Mouse (Mus musculus): ENCODE measurements around the gene Ddx55. TPM values are rescaled to one million over a fixed set of nuclear protein-coding genes. Genes with fewer than 3 reads are reported as not detected.

Gene Ddx55
- polyA plus RNA-seq (2015; fragmentation: Nextera tagmentation; extraction: Ambion mirVana) = 12.3 and 12.5 TPM in 2 replicates

DNA sequence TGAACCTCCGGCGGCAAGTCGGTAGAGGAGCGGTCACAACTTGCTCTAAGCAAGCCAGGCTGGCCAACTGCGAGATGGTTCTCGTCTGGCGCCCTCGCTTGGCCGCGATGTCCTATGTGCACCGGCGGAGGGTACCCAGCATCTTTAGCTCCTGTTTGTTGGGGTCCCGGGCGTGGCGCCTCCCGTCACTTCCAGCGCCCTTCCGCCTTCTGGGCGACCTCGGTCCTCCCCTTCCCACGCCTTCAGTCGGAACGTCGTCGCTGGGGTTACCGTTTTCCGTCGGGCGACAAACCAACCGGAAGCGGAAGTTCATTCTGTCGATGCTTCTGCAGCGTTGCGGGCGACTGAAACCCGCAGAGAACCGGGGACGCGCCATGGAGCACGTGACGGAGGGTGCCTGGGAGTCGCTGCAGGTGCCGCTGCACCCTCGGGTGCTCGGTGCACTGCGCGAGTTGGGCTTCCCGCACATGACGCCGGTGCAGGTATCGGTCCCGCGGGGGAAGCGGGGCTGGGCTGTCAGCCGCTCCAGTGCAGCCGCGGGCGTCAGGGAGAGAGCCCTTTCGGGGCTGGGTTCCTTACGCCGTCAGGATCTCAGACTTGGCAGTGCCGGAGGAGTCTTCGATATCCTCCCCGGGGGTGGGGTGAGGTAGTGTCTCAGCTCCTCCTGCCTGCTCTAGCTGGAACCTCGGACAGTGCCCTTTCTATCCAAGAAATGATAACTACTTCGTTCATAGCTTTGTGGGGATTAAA is at the start of gene Ddx55:
TSS of gene Ddx55 (plus strand) at position 307 of the 750 bp plus-strand sequence.
- Histone ChIP-seq H3K9me3 (no peaks in the 10 kb centered on the region), H3K36me3 (peaks cover 46% of the 10 kb centered on the region), H3K27me3 (no peaks in the 10 kb centered on the region), H3K4me1 (peaks cover 14% of the 10 kb centered on the region), H3K27ac (peak within 1 kb of the TSS; percentile 87), H3K4me3 (peak within 1 kb of the TSS; percentile 94), H3K9ac (peak within 1 kb of the TSS; percentile 73), H3K4me2 (peak within 1 kb of the TSS; percentile 73)
- WGBS = under 1% methylated on average over 66 of the region's 66 CpGs
- ATAC-seq (ENCODE audit: borderline replicate concordance, extremely low read depth, low FRiP score, low TSS enrichment) = peak; percentile 86; the same call in 1 of the 2 replicates

DNA sequence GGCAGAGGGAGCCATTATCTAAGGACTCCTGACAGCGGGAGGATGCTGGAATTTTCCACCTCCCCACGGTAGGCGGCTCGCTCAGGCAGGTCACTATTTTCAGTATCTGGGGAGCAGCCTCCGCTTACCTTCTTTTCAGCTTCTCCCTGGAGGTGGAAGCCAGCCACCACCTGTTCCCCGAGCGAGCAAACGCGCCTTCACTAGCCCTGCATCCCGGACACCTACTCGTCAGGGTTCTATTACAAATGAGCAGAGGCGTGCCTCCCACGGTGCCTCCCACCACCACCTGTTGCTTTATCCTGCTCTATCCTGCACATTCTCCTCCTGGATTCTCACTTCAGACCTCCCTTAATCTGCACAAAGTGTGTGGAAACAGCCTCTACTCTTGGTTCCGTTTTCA is 48.9 kb upstream of the Ddx55 start:
- Histone ChIP-seq H3K4me2 (no peak overlapping the region), H3K4me3 (no peak overlapping the region), H3K9ac (no peak overlapping the region), H3K9me3 (no peaks in the 10 kb centered on the region), H3K36me3 (peaks cover 33% of the 10 kb centered on the region), H3K27me3 (no peaks in the 10 kb centered on the region), H3K27ac (no peak overlapping the region), H3K4me1 (peaks cover 20% of the 10 kb centered on the region; the same call in 1 of the 2 replicates)
- 69% methylated on average over 14 of the region's 14 CpGs for WGBS
- ATAC-seq (ENCODE audit: borderline replicate concordance, extremely low read depth, low FRiP score, low TSS enrichment) = no peak

DNA sequence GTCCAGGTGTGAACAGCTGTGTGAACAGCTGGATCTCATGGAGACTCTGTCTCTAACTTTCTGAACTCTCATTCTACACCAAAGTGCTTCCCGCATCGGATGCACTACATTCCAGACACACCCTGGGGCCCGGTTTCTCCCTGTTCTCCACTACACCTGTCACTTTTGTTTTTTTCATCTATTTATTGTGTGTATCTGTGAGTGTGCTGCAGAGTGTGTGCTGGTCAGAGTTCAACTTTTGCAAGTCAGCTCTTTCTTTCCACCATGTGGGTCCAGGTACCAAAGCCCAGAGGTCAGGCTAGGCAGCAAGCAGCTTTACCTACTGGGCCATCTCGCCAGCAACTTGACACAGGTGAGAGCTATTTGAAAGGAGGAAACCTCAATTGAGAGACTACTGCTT is 47.4 kb upstream of the Ddx55 start:
- H3K4me3 ChIP-seq = no peak overlapping the region
- 81% methylated on average over 4 of the region's 4 CpGs for WGBS
- H3K9me3 ChIP-seq = no peaks in the 10 kb centered on the region
- no peak overlapping the region for H3K4me2 ChIP-seq
- peaks cover 30% of the 10 kb centered on the region; the same call in 1 of the 2 replicates for H3K4me1 ChIP-seq
- no peak for ATAC-seq (ENCODE audit: borderline replicate concordance, extremely low read depth, low FRiP score, low TSS enrichment)
- H3K9ac ChIP-seq = no peak overlapping the region
- H3K27me3 ChIP-seq = no peaks in the 10 kb centered on the region
- H3K36me3 ChIP-seq = peaks cover 30% of the 10 kb centered on the region
- H3K27ac ChIP-seq = no peak overlapping the region

DNA sequence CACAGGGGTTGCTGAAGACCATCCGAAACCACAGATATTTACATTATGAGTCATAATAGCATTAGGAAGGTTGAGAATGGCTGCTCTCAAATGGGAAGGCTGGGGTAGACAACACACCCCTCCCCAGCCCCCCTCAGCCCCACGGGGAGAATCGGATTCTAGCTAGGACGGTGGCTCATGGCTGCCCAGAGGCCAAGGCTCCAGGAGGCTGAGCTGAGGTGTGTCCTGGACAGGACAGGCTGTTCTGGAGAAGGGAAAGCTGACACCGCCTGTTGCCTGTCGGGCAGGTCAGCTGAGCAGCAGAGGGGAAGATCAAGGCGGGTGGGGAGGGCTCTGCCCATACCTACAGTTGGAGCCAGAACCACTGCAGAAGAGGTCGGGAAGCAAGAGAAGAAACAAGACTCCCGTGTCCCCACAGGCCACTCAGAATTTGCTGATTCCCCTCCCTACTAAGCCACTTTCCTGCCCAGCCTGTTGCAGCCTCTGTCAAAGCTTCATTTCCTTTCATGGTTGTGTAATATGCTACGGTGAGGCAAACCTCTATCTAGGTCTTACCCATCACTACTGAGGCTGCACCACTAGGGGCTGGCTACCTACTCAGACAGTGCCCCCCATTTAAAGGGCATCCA is 45.8 kb upstream of the Ddx55 start:
- ATAC-seq (ENCODE audit: borderline replicate concordance, extremely low read depth, low FRiP score, low TSS enrichment) = no peak
- no peaks in the 10 kb centered on the region for H3K27me3 ChIP-seq
- WGBS = 36% methylated on average over 10 of the region's 10 CpGs

DNA sequence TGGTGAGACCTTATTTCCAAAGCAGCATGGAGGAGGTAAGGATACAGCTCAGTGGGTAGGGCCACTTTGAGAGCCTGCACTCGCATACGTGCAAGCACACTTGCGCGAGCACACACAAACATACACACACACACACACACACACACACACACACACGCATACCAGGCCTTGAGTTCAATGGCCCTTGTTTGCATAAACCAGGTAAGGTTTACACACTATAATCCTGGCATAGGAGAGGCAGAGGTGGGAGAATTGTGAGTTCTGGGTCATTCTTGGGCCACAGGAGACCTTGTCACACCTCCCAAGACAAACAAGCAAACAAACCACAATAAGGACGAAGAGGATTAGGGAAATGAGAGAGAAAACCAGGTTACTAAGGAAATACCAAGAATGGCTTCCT is 43.5 kb upstream of the Ddx55 start:
- no peak overlapping the region for H3K9ac ChIP-seq
- H3K4me1 ChIP-seq = peaks cover 31% of the 10 kb centered on the region; the same call in 1 of the 2 replicates
- H3K27ac ChIP-seq = peak overlapping the region; percentile 87
- peaks cover 11% of the 10 kb centered on the region for H3K36me3 ChIP-seq
- ATAC-seq (ENCODE audit: borderline replicate concordance, extremely low read depth, low FRiP score, low TSS enrichment) = 0 out of 2 replicates have a peak, but pooled peaks have one; percentile 7
- no peak overlapping the region; the same call in 1 of the 2 replicates for H3K4me2 ChIP-seq
- 66% methylated on average over 6 of the region's 6 CpGs for WGBS
- no peaks in the 10 kb centered on the region for H3K9me3 ChIP-seq
- H3K27me3 ChIP-seq = no peaks in the 10 kb centered on the region
- H3K4me3 ChIP-seq = no peak overlapping the region

More for the DNA sequence above, 45.8 kb upstream of the Ddx55 start:
- Histone ChIP-seq H3K4me3 (no peak overlapping the region), H3K4me1 (peaks cover 31% of the 10 kb centered on the region; the same call in 1 of the 2 replicates), H3K36me3 (peaks cover 21% of the 10 kb centered on the region), H3K27ac (no peak overlapping the region), H3K4me2 (no peak overlapping the region), H3K9ac (no peak overlapping the region), H3K9me3 (no peaks in the 10 kb centered on the region)

- Histone ChIP-seq H3K4me2 (no peak overlapping the region; the same call in 1 of the 2 replicates), H3K4me1 (peaks cover 31% of the 10 kb centered on the region; the same call in 1 of the 2 replicates), H3K27me3 (no peaks in the 10 kb centered on the region), H3K27ac (peak overlapping the region; percentile 87), H3K9me3 (no peaks in the 10 kb centered on the region), H3K9ac (no peak overlapping the region), H3K4me3 (no peak overlapping the region), H3K36me3 (peaks cover 15% of the 10 kb centered on the region)
- WGBS = 39% methylated on average over 12 of the region's 12 CpGs
- peak; percentile 91 for ATAC-seq (ENCODE audit: borderline replicate concordance, extremely low read depth, low FRiP score, low TSS enrichment)
Observed at GRCm38 (mm10) chr5:124509742-124510237, 42.9 kb upstream of the Ddx55 start.

GRCm38 (mm10) chr5:124510536-124511050 is 42.1 kb upstream of the Ddx55 start:
- Histone ChIP-seq H3K27me3 (no peaks in the 10 kb centered on the region), H3K4me1 (peaks cover 31% of the 10 kb centered on the region; the same call in 1 of the 2 replicates), H3K36me3 (peaks cover 15% of the 10 kb centered on the region), H3K4me2 (no peak overlapping the region), H3K27ac (peak overlapping the region; percentile 87), H3K4me3 (no peak overlapping the region), H3K9ac (no peak overlapping the region), H3K9me3 (no peaks in the 10 kb centered on the region)
- ATAC-seq (ENCODE audit: borderline replicate concordance, extremely low read depth, low FRiP score, low TSS enrichment) = no peak
- 78% methylated on average over 10 of the region's 10 CpGs for WGBS

DNA sequence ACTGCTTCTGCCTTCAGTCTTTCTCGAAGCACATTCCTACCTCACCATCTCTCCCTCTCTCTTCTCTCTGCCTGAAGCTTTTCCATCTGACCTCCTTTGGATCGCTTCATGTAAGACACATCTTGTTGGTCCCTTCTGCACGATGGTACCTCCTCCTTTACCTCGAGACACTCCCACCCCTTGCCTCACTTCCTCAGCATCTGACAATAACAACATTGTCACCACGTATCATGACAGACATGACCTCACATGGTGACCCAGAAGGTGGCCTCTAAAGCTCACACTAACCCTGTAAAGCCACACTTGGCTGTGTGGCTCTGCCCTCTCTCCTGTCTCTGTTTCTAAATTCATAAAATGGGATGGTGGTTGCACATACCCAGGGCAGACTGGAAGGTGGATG is 36.9 kb upstream of the Ddx55 start:
- H3K4me3 ChIP-seq = no peak overlapping the region
- peaks cover 12% of the 10 kb centered on the region for H3K36me3 ChIP-seq
- no peak overlapping the region for H3K9ac ChIP-seq
- no peaks in the 10 kb centered on the region for H3K4me1 ChIP-seq
- ATAC-seq (ENCODE audit: borderline replicate concordance, extremely low read depth, low FRiP score, low TSS enrichment) = no peak
- WGBS = 85% methylated on average over 5 of the region's 5 CpGs
- H3K27me3 ChIP-seq = no peaks in the 10 kb centered on the region
- H3K4me2 ChIP-seq = no peak overlapping the region
- H3K9me3 ChIP-seq = no peaks in the 10 kb centered on the region
- H3K27ac ChIP-seq = no peak overlapping the region

- Histone ChIP-seq H3K9ac (no peak overlapping the region), H3K4me1 (no peaks in the 10 kb centered on the region), H3K4me2 (no peak overlapping the region), H3K27ac (no peak overlapping the region), H3K4me3 (no peak overlapping the region), H3K27me3 (no peaks in the 10 kb centered on the region), H3K36me3 (peaks cover 7% of the 10 kb centered on the region), H3K9me3 (no peaks in the 10 kb centered on the region)
- WGBS = 92% methylated on average over 10 of the region's 10 CpGs
- no peak for ATAC-seq (ENCODE audit: borderline replicate concordance, extremely low read depth, low FRiP score, low TSS enrichment)
Observed at GRCm38 (mm10) chr5:124518648-124519047, 34.0 kb upstream of the Ddx55 start.

DNA sequence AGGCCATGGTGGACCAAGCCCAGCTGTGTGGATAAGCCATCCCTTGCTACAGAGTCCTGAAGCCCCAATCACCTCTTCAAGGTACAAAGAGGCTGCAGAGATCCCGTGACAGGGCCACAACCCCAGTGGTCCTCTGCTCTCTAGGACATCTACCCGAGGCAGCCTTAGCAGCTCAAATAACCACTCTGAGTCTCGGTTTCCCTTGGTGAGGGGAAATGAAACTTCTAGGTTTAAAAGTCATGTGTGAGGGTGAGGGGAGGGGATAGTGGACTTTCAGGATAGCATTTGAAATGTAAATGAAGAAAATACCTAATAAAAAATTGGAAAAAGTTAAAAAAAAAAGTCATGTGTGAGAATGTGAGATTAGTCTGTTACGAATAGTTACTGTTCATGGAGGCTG is 31.1 kb upstream of the Ddx55 start:
- no peaks in the 10 kb centered on the region for H3K9me3 ChIP-seq
- H3K9ac ChIP-seq = no peak overlapping the region
- no peak overlapping the region for H3K4me3 ChIP-seq
- no peaks in the 10 kb centered on the region for H3K27me3 ChIP-seq
- ATAC-seq (ENCODE audit: borderline replicate concordance, extremely low read depth, low FRiP score, low TSS enrichment) = no peak
- no peak overlapping the region for H3K4me2 ChIP-seq
- H3K27ac ChIP-seq = no peak overlapping the region
- no peaks in the 10 kb centered on the region for H3K4me1 ChIP-seq
- no peaks in the 10 kb centered on the region for H3K36me3 ChIP-seq
- 85% methylated on average over 4 of the region's 4 CpGs for WGBS

DNA sequence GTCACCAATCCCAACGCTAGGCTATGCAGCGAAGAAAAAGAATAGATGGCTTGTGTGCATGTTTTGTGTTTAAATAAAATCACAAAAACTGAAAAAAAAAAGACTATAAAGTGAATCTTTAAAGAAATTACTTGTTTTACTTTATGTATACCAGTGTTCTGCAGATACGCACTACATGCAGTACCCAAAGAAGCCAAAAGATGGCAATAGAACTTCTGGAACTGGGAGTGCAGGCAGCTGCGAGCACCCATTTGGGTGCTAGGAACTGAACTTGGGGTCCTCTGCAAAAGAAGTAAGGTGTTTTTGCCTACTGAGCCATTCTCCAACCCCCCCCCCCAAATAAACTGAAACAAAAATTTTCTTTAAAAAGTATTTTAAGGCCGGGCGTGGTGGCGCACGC is 29.6 kb upstream of the Ddx55 start:
- H3K36me3 ChIP-seq = no peaks in the 10 kb centered on the region
- ATAC-seq (ENCODE audit: borderline replicate concordance, extremely low read depth, low FRiP score, low TSS enrichment) = no peak
- no peak overlapping the region for H3K9ac ChIP-seq
- no peaks in the 10 kb centered on the region for H3K9me3 ChIP-seq
- H3K27ac ChIP-seq = no peak overlapping the region
- no peak overlapping the region for H3K4me3 ChIP-seq
- no peak overlapping the region for H3K4me2 ChIP-seq
- no peaks in the 10 kb centered on the region for H3K27me3 ChIP-seq
- H3K4me1 ChIP-seq = peaks cover under 1% of the 10 kb centered on the region; the same call in 1 of the 2 replicates
- 95% methylated on average over 8 of the region's 8 CpGs for WGBS

GRCm38 (mm10) chr5:124524943-124525342 is 27.7 kb upstream of the Ddx55 start:
- WGBS = 91% methylated on average over 5 of the region's 5 CpGs
- no peak overlapping the region for H3K27ac ChIP-seq

More at GRCm38 (mm10) chr5:124524943-124525342, 27.7 kb upstream of the Ddx55 start:
- peaks cover 20% of the 10 kb centered on the region for H3K4me1 ChIP-seq
- H3K9ac ChIP-seq = no peak overlapping the region
- H3K36me3 ChIP-seq = no peaks in the 10 kb centered on the region
- H3K9me3 ChIP-seq = no peaks in the 10 kb centered on the region
- H3K4me3 ChIP-seq = no peak overlapping the region
- H3K27me3 ChIP-seq = no peaks in the 10 kb centered on the region
- H3K4me2 ChIP-seq = no peak overlapping the region
- ATAC-seq (ENCODE audit: borderline replicate concordance, extremely low read depth, low FRiP score, low TSS enrichment) = no peak
